Mouse (Mus musculus) lung, embryonic 15.5 days (tissue): ENCODE measurements at regions not wholly inside any gene's neighbourhood (a gene's known extent, or its start where the extent isn't known, plus 50 kb on each side); places are given as distances from the start of the nearest gene placed in this dataset.

Experiments used
- ATAC-seq: fragments of 200-750 bp; cut with Nextera tagmentation; 2 replicates; pipeline ENCODE4 v1.8.0; 2017; ENCODE audit warnings: moderate number of reproducible peaks, borderline replicate concordance; ENCODE audit not compliant: low FRiP score, low TSS enrichment; ENCODE audit errors: extremely low read depth
- H3K27ac ChIP-seq: fragments of 300-500 bp; sonication (generic); 2 replicates; pipeline ENCODE4 v1.5.1; 2015; ENCODE audit warnings: moderate library complexity, mild to moderate bottlenecking, inconsistent platforms
- H3K27me3 ChIP-seq: fragments of 300-500 bp; sonication (generic); 2 replicates; pipeline ENCODE4 v1.6.1; 2015; ENCODE audit warnings: inconsistent platforms
- H3K36me3 ChIP-seq: fragments of 300-500 bp; sonication (generic); 2 replicates; pipeline ENCODE4 v1.6.1; 2015; ENCODE audit warnings: inconsistent platforms
- H3K4me1 ChIP-seq: fragments of 300-500 bp; sonication (generic); 2 replicates; pipeline ENCODE4 v1.6.1; 2015; ENCODE audit warnings: inconsistent platforms
- H3K4me2 ChIP-seq: fragments of 300-500 bp; sonication (generic); 2 replicates; pipeline ENCODE4 v1.6.1; 2015; ENCODE audit warnings: inconsistent platforms, mild to moderate bottlenecking, moderate library complexity
- H3K4me3 ChIP-seq: fragments of 300-500 bp; sonication (generic); 2 replicates; pipeline ENCODE4 v1.5.1; 2015; ENCODE audit warnings: mild to moderate bottlenecking, inconsistent platforms
- H3K9ac ChIP-seq: fragments of 300-500 bp; sonication (generic); 2 replicates; pipeline ENCODE4 v1.6.1; 2015; ENCODE audit warnings: inconsistent platforms
- H3K9me3 ChIP-seq: fragments of 300-500 bp; sonication (generic); 2 replicates; pipeline ENCODE4 v1.6.1; 2016; ENCODE audit warnings: inconsistent platforms
- WGBS: fragments of 180-500 bp; shearing (Covaris S2); methylation state at CpG from one replicate; pipeline ENCODE4 v1.1.7; 2015; 5-methylcytosine and 5-hydroxymethylcytosine counted together

GRCm38 (mm10) chr4:54355381-54356040, 529.7 kb downstream of the Tmem38b start:
- no peaks in the 10 kb centered on the region for H3K4me1 ChIP-seq
- no peak overlapping the region for H3K4me3 ChIP-seq
- no peaks in the 10 kb centered on the region for H3K36me3 ChIP-seq
- no peak overlapping the region for H3K27ac ChIP-seq
- no peak overlapping the region for H3K9ac ChIP-seq
- no peak overlapping the region for H3K4me2 ChIP-seq
- no peak for ATAC-seq
- H3K9me3 ChIP-seq: no peaks in the 10 kb centered on the region
- H3K27me3 ChIP-seq: no peaks in the 10 kb centered on the region
- 51% methylated on average over 7 of the region's 7 CpGs for WGBS

- 62% methylated on average over 2 of the region's 2 CpGs for WGBS
Measured at GRCm38 (mm10) chr4:54356041-54356427, 530.2 kb downstream of the Tmem38b start.

GRCm38 (mm10) chr4:54370909-54371308, 545.1 kb downstream of the Tmem38b start:
- no peaks in the 10 kb centered on the region for H3K36me3 ChIP-seq
- H3K9ac ChIP-seq: no peak overlapping the region
- no peak overlapping the region for H3K27ac ChIP-seq
- 35% methylated on average over 3 of the region's 3 CpGs for WGBS
- H3K9me3 ChIP-seq: no peaks in the 10 kb centered on the region
- no peak overlapping the region for H3K4me3 ChIP-seq
- no peak overlapping the region for H3K4me2 ChIP-seq
- H3K27me3 ChIP-seq: no peaks in the 10 kb centered on the region
- ATAC-seq: no peak
- H3K4me1 ChIP-seq: peaks cover 5% of the 10 kb centered on the region; the same call in 1 of the 2 replicates

More at GRCm38 (mm10) chr4:54356041-54356427, 530.2 kb downstream of the Tmem38b start:
- Histone ChIP-seq H3K9me3 (no peaks in the 10 kb centered on the region), H3K36me3 (no peaks in the 10 kb centered on the region), H3K27ac (no peak overlapping the region), H3K27me3 (no peaks in the 10 kb centered on the region), H3K4me3 (no peak overlapping the region), H3K4me1 (no peaks in the 10 kb centered on the region), H3K9ac (no peak overlapping the region), H3K4me2 (no peak overlapping the region)
- ATAC-seq: no peak

GRCm38 (mm10) chr4:54371418-54371957, 545.6 kb downstream of the Tmem38b start:
- 32% methylated on average over 7 of the region's 7 CpGs for WGBS
- no peaks in the 10 kb centered on the region for H3K36me3 ChIP-seq
- ATAC-seq: no peak

GRCm38 (mm10) chr4:54373606-54374005, 547.8 kb downstream of the Tmem38b start:
- Histone ChIP-seq H3K27me3 (no peaks in the 10 kb centered on the region), H3K9ac (no peak overlapping the region), H3K9me3 (no peaks in the 10 kb centered on the region), H3K4me2 (no peak overlapping the region), H3K4me1 (peaks cover 5% of the 10 kb centered on the region; the same call in 1 of the 2 replicates), H3K27ac (no peak overlapping the region), H3K4me3 (no peak overlapping the region), H3K36me3 (no peaks in the 10 kb centered on the region)
- 10% methylated on average over 2 of the region's 2 CpGs for WGBS
- no peak for ATAC-seq

More at GRCm38 (mm10) chr4:54371418-54371957, 545.6 kb downstream of the Tmem38b start:
- H3K4me2 ChIP-seq: no peak overlapping the region
- no peaks in the 10 kb centered on the region for H3K9me3 ChIP-seq
- no peak overlapping the region for H3K4me3 ChIP-seq
- H3K27ac ChIP-seq: no peak overlapping the region
- peaks cover 5% of the 10 kb centered on the region; the same call in 1 of the 2 replicates for H3K4me1 ChIP-seq
- no peak overlapping the region for H3K9ac ChIP-seq
- H3K27me3 ChIP-seq: no peaks in the 10 kb centered on the region

GRCm38 (mm10) chr4:54374457-54374856, 548.6 kb downstream of the Tmem38b start:
- WGBS: 23% methylated on average over 5 of the region's 5 CpGs
- Histone ChIP-seq H3K9ac (no peak overlapping the region), H3K27me3 (no peaks in the 10 kb centered on the region), H3K27ac (no peak overlapping the region), H3K4me1 (peaks cover 5% of the 10 kb centered on the region; the same call in 1 of the 2 replicates), H3K36me3 (no peaks in the 10 kb centered on the region), H3K4me3 (no peak overlapping the region), H3K9me3 (no peaks in the 10 kb centered on the region), H3K4me2 (no peak overlapping the region)
- ATAC-seq: no peak

GRCm38 (mm10) chr4:54387460-54387859, 557.4 kb upstream of the Zfp462 start:
- Histone ChIP-seq H3K27ac (no peak overlapping the region), H3K4me3 (no peak overlapping the region), H3K9me3 (no peaks in the 10 kb centered on the region), H3K4me2 (no peak overlapping the region), H3K36me3 (no peaks in the 10 kb centered on the region), H3K4me1 (0 out of 2 replicates have a peak, but pooled peaks cover 4% of the 10 kb centered on the region), H3K9ac (no peak overlapping the region), H3K27me3 (no peaks in the 10 kb centered on the region)
- 32% methylated on average over 6 of the region's 6 CpGs for WGBS
- no peak; the same call in 1 of the 2 replicates for ATAC-seq

GRCm38 (mm10) chr4:54391536-54392208, 553.2 kb upstream of the Zfp462 start:
- Histone ChIP-seq H3K4me2 (no peak overlapping the region), H3K27me3 (no peaks in the 10 kb centered on the region), H3K4me1 (0 out of 2 replicates have a peak, but pooled peaks cover 4% of the 10 kb centered on the region), H3K27ac (no peak overlapping the region), H3K9ac (no peak overlapping the region), H3K36me3 (no peaks in the 10 kb centered on the region), H3K4me3 (no peak overlapping the region), H3K9me3 (no peaks in the 10 kb centered on the region)
- no peak for ATAC-seq
- WGBS: 37% methylated on average over 7 of the region's 7 CpGs

- ATAC-seq: no peak
- no peak overlapping the region for H3K4me3 ChIP-seq
- 69% methylated on average over 4 of the region's 4 CpGs for WGBS
- H3K27me3 ChIP-seq: no peaks in the 10 kb centered on the region
- no peak overlapping the region for H3K4me2 ChIP-seq
- H3K4me1 ChIP-seq: no peaks in the 10 kb centered on the region
- no peak overlapping the region for H3K27ac ChIP-seq
- H3K9me3 ChIP-seq: no peaks in the 10 kb centered on the region
- H3K36me3 ChIP-seq: no peaks in the 10 kb centered on the region
- no peak overlapping the region for H3K9ac ChIP-seq
Measured at GRCm38 (mm10) chr4:54406151-54406550, 538.7 kb upstream of the Zfp462 start.

- no peaks in the 10 kb centered on the region for H3K36me3 ChIP-seq
- no peaks in the 10 kb centered on the region for H3K9me3 ChIP-seq
- no peaks in the 10 kb centered on the region for H3K27me3 ChIP-seq
- no peak for ATAC-seq
- 49% methylated on average over 2 of the region's 2 CpGs for WGBS
- H3K9ac ChIP-seq: no peak overlapping the region
- H3K4me2 ChIP-seq: no peak overlapping the region
- no peaks in the 10 kb centered on the region for H3K4me1 ChIP-seq
- no peak overlapping the region for H3K4me3 ChIP-seq
- H3K27ac ChIP-seq: no peak overlapping the region
Measured at GRCm38 (mm10) chr4:54407930-54408329, 536.9 kb upstream of the Zfp462 start.

GRCm38 (mm10) chr4:54430789-54431188, 514.1 kb upstream of the Zfp462 start:
- Histone ChIP-seq H3K36me3 (no peaks in the 10 kb centered on the region), H3K9me3 (no peaks in the 10 kb centered on the region), H3K4me2 (no peak overlapping the region), H3K4me1 (no peaks in the 10 kb centered on the region), H3K9ac (no peak overlapping the region), H3K4me3 (no peak overlapping the region), H3K27me3 (no peaks in the 10 kb centered on the region), H3K27ac (no peak overlapping the region)
- ATAC-seq: no peak
- WGBS: 55% methylated on average over 3 of the region's 3 CpGs

GRCm38 (mm10) chr4:54460596-54460995, 484.3 kb upstream of the Zfp462 start:
- Histone ChIP-seq H3K27ac (no peak overlapping the region), H3K4me2 (no peak overlapping the region), H3K36me3 (no peaks in the 10 kb centered on the region), H3K9ac (no peak overlapping the region), H3K4me3 (no peak overlapping the region), H3K9me3 (no peaks in the 10 kb centered on the region), H3K4me1 (no peaks in the 10 kb centered on the region), H3K27me3 (no peaks in the 10 kb centered on the region)
- no peak for ATAC-seq
- 64% methylated on average over 2 of the region's 2 CpGs for WGBS
